Mouse (Mus musculus) lung, postnatal 0 days (tissue): Measurements from ENCODE around the gene Zdhhc14.

Source experiments
- CTCF ChIP-seq: IDR thresholded peaks from 2 replicates; pipeline ENCODE4 v1.5.1; 2016; ENCODE audit warnings: antibody characterized with exemption, mild to moderate bottlenecking
- EP300 ChIP-seq: IDR thresholded peaks from 2 replicates; pipeline ENCODE4 v1.6.1; 2016; ENCODE audit warnings: antibody characterized with exemption, mild to moderate bottlenecking, control low read depth

DNA sequence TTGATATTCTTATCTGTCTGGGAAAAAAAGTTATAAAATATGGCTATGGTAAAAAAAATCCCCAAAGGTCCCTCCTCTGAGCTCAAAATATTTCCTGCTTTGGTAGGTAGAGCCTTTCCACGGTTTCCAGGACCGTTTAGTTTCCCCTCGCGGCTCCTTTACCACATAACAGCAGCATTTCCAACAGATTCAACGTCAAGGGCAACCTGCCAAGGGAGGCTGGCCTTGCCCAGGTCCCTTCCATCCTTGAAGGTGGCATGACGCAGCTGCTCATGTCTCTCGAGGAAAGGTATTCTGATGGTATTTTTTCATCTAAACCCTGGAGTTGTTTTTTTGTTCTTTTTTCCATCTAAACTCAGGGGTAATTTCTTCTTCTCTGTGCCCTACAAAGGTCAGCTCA lies 277.4 kb downstream of the Zdhhc14 start:
- TF ChIP-seq CTCF (no peak), EP300 (no peak)
